Mouse (Mus musculus): ENCODE data around the gene Suds3.

The Suds3 gene

DNA sequence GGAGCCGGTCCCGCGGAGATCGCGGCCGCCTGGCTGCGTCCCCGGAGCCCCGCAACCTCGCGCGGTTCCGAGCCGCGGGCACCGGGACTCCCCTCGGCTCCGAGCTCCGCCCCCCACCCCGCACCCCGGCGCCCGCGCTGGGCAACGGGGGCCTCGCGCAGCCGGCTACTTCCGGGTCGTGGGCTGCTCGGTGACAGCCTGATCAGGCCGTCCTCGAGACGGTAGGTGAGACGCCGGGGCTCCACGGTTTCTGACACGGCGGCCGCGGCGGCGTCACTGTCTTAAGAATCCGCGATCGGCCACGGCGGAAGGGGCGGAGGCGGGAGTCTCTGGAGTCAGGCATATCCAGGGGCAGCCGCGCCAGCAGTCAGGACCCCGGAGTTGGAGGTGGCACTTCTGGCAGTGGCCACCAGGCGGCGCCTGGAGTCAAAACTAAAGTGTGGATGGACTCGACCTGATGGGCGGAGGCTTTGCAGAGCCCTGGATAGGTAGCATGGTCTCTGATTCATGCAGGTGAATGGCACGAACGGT, at the start of gene Suds3:
Gene Suds3 (minus strand): TSS at position 278 of the 531 bp plus-strand sequence.
- DNase-seq (ENCODE audit: low spot score): peak; percentile 98

GRCm38 (mm10) chr5:117164923-117165322, 49.0 kb upstream of the Suds3 start:
- no peak for DNase-seq (ENCODE audit: low spot score)

DNA sequence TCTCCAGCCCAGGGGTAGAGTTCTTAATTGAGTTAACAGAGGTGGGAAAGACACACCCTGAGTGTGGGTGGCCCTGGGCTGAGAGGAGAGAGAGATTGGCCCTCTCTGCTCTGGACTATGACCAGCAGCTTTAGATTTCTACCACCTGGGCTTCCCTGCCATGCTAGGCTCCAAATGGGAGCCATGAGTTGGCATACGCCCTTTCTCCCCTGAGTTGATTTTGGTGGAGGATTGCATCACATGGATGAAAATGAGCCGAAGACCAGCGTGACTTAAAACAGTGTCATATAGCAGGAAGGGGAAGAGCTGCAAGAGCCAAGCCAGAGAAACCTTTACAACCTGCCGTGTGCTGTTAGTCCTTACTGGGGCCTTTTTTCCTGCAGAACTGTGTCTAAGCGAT, 48.6 kb upstream of the Suds3 start:
- DNase-seq (ENCODE audit: low spot score): no peak

- no peak for DNase-seq (ENCODE audit: low spot score)
Observed at GRCm38 (mm10) chr5:117163790-117164189, 47.9 kb upstream of the Suds3 start.

DNA sequence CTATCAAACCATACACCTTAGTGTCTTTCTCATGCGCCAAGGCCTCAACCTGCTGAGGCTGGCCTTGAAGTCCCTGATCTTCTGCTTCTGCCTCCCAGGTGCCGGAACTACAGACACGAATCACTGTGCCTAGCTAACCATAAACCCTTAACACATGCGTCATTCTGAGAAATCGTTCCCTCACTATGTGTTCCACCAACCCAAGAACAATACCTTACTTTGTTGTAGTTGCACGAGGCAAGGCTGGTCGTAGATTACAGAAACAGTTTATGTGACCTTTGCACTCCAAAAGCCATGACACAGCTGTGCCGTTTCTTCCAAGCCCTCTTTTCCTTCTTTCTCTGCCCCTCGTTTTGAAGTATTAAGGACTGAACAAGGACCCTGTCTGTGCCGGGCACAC, 44.6 kb upstream of the Suds3 start:
- DNase-seq (ENCODE audit: low spot score): no peak

DNA sequence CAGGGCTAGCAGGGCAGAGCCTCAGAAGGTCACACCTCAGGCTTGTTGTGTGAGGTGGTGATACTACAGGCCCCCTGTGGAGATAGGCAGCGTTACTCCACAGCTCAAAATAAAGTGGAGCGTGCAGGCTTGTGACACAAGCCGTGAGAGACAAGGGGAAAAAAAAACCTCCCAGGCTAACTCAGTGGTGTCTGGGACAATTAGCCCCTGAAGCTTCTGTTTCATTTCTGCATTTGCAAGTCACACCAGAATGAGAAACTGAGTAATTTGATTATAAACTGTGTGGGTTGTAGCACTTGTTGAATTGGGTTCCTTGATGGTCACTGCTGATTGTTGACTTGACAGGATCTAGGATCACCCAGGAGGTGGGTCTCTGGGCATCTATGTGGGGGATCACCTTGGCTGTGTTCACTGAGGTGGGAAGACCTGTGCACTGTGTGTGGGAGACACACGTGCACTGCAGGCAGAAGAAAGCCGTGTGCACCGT, 43.9 kb upstream of the Suds3 start:
- DNase-seq (ENCODE audit: low spot score): no peak

GRCm38 (mm10) chr5:117159326-117159725, 43.4 kb upstream of the Suds3 start:
- no peak for DNase-seq (ENCODE audit: low spot score)

GRCm38 (mm10) chr5:117158335-117159018, 42.6 kb upstream of the Suds3 start:
- no peak for DNase-seq (ENCODE audit: low spot score)

DNA sequence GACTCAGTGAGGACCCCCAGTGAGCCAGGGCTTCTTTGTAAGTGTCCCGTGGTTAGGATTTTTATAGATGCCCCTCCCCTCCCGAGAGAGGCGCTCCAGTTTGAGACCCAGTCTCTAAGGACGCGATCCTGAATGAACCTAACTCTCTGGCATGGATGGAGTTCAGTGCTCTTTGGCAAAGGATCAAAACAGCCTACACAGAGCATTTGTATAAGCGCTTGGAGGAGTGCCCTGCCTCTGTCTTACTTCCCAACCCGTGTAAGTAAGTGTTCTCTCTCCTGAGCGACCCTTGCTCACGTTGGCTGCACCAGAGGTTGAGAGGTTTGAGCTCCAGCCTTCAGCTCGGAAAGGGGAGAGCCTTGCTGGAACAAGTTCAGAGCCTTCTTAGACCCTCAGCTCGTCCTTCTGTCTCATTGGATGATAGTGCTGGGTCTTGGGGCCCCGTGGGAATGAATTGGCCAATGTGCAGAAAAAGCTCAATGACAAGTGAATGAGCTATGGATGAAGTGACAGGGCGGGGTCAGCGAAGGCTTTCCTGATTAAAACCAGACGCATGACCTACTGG, 37.7 kb upstream of the Suds3 start:
- no peak for DNase-seq (ENCODE audit: low spot score)

DNA sequence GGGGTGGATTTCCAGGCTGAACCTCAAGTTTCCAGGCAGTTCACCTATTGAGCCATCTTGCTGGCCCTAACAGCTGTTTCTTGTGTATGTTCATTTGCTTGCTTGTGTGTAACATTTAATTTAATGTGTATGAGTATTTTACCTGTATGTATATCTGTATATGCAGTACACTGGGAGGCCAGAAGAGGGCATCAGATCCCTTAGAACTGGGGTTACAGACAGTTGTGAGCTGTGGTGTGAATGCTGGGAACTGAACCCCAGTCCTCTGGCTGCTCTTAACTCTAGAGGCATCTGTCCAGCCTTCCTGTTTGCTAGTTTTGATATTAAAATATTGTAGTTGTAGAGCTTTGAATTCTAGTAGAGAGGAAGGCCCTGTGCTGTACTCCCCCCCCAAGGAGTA, 37.0 kb upstream of the Suds3 start:
- no peak for DNase-seq (ENCODE audit: low spot score)

DNA sequence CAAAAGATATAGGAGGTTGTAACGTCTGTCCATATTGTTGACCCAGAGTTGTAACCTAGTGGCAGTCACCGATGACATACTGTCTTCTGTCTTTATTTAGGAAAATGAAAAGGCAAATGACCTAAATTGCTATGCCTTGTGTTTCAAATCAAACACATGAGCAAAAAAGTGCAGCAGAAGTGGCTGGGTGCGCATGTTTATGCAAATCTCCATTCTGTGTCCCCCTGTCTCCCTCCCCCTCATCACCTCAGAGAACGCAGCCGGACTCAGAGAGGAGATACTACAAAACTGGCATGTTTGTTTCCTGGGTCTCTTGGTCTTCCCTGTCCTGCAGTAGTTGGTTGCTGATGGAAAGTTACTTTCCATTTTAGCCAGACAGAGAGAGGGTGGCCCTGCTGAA, 34.2 kb upstream of the Suds3 start:
- no peak for DNase-seq (ENCODE audit: low spot score)

DNA sequence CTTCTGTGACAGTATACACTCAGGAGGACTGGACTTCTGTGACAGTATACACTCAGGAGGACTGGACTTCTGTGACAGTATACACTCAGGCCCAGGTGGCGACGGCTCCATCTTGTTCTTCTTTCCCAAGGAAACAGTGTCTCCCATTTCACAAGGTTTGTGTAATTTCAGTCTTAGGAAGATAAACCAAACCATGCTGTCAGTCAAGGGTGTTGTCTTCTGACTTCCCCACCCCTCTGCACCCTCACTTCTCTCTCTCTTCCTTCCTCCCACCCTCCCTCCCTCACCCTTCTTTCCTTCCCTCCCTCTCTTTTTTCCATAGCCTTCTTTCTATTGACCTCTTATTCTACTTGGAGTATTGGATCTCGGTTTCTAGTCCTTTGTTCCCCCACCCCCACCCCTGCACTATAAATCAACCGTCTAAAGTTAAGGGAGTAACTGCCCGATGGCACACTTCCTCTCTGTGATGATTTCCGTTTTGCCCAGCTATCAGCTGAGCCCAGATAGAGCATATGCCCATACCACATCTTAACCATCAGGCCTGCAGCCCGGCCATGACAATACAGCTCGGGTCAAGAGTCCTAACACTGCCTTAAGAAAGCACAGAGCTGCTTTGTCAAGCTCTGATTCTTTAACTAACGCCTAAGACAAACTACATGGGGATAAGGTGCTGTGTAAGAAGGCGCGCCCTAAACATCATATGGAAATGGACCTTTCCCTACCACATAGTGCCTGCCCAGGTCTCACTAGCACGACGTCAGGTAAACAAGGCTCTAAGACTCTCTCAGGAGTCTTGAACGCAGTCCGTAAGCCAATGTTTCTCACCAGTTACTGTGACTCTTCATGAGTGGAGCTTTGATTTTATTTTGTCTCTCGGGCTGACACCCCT, 33.4 kb upstream of the Suds3 start:
- DNase-seq (ENCODE audit: low spot score): no peak

DNA sequence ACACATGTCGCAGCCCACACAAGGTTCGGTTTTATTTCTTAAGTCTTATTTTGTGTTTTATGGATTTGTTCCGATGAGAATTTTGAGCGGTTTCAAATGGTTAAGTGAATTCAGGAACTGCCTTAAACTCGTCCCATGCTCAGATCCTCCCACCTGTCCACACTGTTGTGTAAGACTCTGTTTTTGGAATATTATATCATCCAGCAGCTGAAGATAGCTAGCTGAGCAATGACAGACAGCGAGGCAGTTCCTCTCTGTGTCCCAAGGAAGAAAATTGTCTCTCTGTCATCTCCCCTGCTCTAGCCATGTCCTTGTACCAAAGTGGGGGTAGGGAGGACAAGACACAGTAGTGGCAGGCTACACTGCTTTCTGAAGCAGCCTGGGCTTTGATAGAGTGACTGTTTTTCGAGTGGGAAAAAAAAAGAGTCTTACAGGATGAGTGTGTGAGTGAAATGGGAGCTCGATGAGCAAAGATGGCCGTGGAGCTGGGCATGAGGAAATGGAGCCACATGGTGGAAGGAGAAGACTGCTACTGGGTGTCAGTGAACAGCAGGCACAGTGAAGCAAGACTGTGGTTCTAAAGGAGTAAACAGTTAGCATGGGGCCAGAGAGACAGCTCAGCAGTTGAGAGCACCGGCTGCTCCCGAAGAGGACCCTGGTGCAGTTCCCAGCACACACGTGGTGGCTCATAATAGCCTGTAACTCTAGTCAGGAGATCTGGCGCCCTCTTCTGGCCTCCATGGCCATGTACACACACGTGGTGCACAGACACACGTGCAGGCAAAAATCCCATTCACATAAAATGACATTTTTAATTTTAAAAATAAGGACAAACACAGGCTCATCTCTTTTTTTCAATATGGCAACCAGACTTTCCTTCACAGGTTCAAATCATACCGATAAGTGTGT, 31.5 kb upstream of the Suds3 start:
- no peak for DNase-seq (ENCODE audit: low spot score)

GRCm38 (mm10) chr5:117146165-117146564, 30.3 kb upstream of the Suds3 start:
- no peak for DNase-seq (ENCODE audit: low spot score)

DNA sequence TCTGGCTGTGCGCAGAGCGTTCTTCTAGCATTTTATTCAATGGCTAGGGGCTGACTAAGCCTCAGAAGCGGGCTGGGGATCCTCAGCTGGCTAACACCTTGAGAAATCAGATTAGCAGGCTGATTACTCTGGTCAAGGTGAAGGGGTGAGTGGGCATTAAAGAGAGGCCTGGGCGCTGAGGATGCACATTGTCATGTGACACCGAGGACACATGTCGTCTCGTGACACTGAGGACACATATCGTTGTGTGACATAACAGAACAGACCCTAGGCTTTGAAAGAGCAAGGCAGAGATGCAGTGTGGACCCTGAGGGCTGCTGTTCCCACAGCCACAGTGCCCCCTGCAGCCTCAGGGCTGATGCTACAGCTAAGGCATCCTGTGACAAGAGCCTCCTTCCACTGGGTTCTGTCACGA, 27.8 kb upstream of the Suds3 start:
- DNase-seq (ENCODE audit: low spot score): peak; percentile 57

DNA sequence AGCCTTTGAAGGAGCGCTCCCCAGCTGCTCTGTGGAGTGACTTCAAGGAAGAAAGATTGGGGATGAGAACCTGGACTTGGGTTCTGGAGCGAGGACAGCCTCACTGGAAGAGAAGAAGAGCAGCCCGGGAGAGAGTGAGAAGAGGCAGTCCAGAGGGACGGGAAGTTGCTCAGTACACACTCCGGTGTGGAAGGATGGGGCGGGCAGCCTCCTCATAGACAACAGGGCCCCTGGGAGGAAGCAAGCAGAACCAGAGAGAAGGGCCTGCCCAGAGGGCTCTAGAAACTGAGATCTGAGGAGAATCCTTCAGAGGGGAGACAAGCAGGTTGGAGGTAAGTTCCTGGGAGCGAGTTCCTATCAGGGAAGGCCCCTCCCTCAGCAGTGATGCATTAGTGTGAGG, 24.5 kb upstream of the Suds3 start:
- DNase-seq (ENCODE audit: low spot score): no peak

DNA sequence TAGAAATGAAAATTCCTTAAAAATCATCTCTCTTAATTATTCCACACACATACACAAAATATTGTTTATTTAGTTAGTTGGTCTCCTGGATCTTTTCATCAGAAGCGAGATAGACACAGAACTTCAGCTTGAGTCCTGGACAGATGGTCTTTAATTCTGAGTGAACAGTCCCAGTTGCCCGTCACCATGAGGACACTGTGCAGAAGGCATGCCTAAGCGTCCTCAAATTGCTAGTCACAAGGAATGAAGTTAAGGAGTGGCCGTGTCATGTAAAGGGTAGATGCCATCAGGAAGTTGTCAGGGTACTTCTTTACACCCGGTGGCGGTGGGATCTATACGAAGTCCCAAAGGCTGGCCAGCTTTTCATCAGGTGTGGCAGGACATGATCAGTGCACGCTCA, 23.9 kb upstream of the Suds3 start:
- DNase-seq (ENCODE audit: low spot score): no peak

DNA sequence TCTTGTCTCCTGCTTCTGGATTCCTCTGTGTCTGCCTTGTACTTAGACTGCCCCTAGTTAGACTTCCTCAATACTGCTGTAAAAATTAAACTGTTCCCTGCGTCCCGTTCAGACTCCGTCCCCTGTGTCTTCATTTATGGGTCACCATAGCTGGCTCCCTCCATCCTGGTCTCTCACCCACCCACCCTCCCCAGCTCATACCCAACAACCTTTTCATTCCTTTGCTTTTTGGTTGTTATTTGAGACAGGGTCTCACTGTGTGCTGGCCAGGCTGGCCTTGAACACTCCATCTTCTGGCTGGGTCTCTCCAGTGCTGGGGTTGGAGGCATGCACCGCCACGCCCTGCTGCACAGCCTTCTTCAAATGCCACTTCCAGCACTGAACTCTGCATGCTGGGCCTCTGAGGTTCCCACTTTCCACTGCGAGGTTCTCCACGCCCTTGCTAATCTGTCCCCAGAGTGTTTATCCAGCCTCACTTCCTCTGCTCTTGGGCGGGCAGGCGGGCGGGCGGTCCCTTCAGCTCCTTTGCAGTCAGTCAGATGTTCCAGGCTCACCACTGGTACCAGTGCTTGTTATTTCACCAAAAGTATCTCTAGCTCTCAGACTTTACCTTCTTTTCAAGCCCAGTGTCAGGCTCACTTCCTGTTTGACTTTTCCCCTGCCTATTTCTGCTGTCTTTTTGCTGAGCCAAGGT, 22.5 kb upstream of the Suds3 start:
- DNase-seq (ENCODE audit: low spot score): no peak

- DNase-seq (ENCODE audit: low spot score): no peak
Observed at GRCm38 (mm10) chr5:117137594-117137993, 21.7 kb upstream of the Suds3 start.

DNA sequence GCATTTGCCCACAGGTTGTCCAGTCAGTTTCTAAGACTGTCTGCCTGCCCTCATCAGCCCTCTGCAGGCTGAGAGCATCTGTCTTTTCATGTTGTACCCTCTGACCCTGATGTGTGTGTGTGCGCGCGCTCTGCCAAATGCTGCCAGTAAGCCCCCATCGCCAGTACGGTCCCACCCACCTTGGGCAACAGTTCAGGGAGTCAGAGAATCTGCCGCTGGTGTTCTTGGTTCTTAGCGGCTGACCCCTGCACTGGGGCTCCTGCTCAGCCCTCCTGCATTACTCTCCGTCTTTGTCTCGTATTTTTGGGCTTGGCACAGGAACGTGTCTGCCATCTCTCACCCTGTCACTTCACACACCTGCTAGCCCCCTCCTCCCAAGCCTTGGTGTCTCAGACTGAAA, 21.1 kb upstream of the Suds3 start:
- DNase-seq (ENCODE audit: low spot score): no peak

DNA sequence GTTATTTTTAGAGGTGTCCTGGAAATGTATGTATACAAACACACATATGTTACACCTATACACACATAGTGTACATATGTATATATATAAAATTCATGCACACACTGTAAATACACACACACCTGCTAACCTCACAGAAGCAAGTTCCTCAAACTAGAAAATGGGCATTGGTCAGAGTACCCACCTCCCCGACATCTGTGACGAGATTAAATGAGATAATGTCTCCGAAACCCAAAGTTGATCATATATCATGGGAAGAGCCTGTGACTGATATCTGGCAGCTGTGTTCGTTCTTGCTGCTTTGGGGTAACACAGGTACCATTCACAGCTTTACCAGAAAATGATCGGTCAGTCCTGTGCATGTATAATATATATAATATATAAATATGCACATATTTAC, 20.7 kb upstream of the Suds3 start:
- DNase-seq (ENCODE audit: low spot score): no peak
